Mouse (Mus musculus): Measurements from ENCODE around the gene Tmem30a. TPM values are rescaled to one million over a fixed set of nuclear protein-coding genes. Genes with fewer than 3 reads are reported as not detected.
A peak's percentile ranks its signal among the peaks of the same experiment; 100 is the strongest.

Tmem30a gene
- total and polyA plus RNA-seq, 3 experiments = 29.7 to 83.6 (median 42.1) TPM

GRCm38 (mm10) chr9:79796461-79797135 lies 3.3 kb upstream of the Tmem30a start:
- peaks cover 10% of the 10 kb centered on the region for H3K79me2 ChIP-seq (replicated peaks; ENCODE audit: control insufficient read depth, extremely low read depth, insufficient read depth, poor library complexity, severe bottlenecking)
- no peak for DNase-seq (ENCODE audit: extremely low read depth)
- dilution Hi-C loops (cut with MboI; ENCODE audit: extremely low pct_ligation_motif_present, extremely low pct_unique_long_range_greater_than_20kb, low sequenced_read_pairs) = no loop called here

GRCm38 (mm10) chr9:79795076-79795475 lies 1.8 kb upstream of the Tmem30a start:
- dilution Hi-C loops (cut with MboI; ENCODE audit: extremely low pct_ligation_motif_present, extremely low pct_unique_long_range_greater_than_20kb, low sequenced_read_pairs) = no loop called here
- Histone ChIP-seq H3K27me3 (replicated peaks) (no peaks in the 10 kb centered on the region), H3K4me3 (replicated peaks in 1 of 3; ENCODE audit: low read depth in 2 of 3, low read length in 2 of 3, poor library complexity in 1 of 3) (peak overlapping the region in 1 of 3 experiments; percentile 27), H3K9ac (ENCODE audit: insufficient read depth, low read depth) (no peak overlapping the region; the same call in 1 of the 2 replicates), H3K79me2 (replicated peaks; ENCODE audit: control insufficient read depth, extremely low read depth, insufficient read depth, poor library complexity, severe bottlenecking) (peaks cover 20% of the 10 kb centered on the region), H3K4me1 (ENCODE audit: control insufficient read depth in 1 of 2, insufficient read depth in 2 of 2) (peaks cover 0 to 27% of the 10 kb centered on the region in 2 experiments; a peak in 3 of 4 replicates), H3K36me3 (replicated peaks in 1 of 2; ENCODE audit: control insufficient read depth in 1 of 2, insufficient read depth in 1 of 2, low read length in 1 of 2) (no peaks in the 10 kb centered on the region), H3K4me2 (ENCODE audit: insufficient read depth, low read depth, poor library complexity, severe bottlenecking) (peak overlapping the region; percentile 38; the same call in 1 of the 2 replicates), H3K9me3 (replicated peaks; ENCODE audit: low read length) (no peaks in the 10 kb centered on the region), H3K27ac (ENCODE audit: insufficient read depth, low read depth) (no peak overlapping the region)
- TF ChIP-seq NELFE (IDR thresholded peaks at IDR 0.05; ENCODE audit: low read depth, low read length) (no peak), ELF1 (IDR thresholded peaks at IDR 0.05; ENCODE audit: low read depth, low read length) (peak; percentile 64)
- in situ Hi-C loops (cut with MboI; ENCODE audit: low pct_ligation_motif_present, low pct_unique_long_range_greater_than_20kb, low sequenced_read_pairs) = no loop called here
- no peak for DNase-seq (ENCODE audit: extremely low read depth)

More at GRCm38 (mm10) chr9:79796461-79797135, 3.3 kb upstream of the Tmem30a start:
- in situ Hi-C loops (cut with MboI; ENCODE audit: low pct_ligation_motif_present, low pct_unique_long_range_greater_than_20kb, low sequenced_read_pairs) = no loop called here
- Histone ChIP-seq H3K4me2 (ENCODE audit: insufficient read depth, low read depth, poor library complexity, severe bottlenecking) (no peak overlapping the region), H3K27me3 (replicated peaks) (no peaks in the 10 kb centered on the region), H3K9ac (ENCODE audit: insufficient read depth, low read depth) (no peak overlapping the region), H3K36me3 (replicated peaks in 1 of 2; ENCODE audit: control insufficient read depth in 1 of 2, insufficient read depth in 1 of 2, low read length in 1 of 2) (no peaks in the 10 kb centered on the region), H3K4me1 (ENCODE audit: control insufficient read depth in 1 of 2, insufficient read depth in 2 of 2) (peaks cover 0 to 12% of the 10 kb centered on the region in 2 experiments; a peak in 2 of 4 replicates), H3K9me3 (replicated peaks; ENCODE audit: low read length) (no peaks in the 10 kb centered on the region), H3K27ac (ENCODE audit: insufficient read depth, low read depth) (no peak overlapping the region), H3K4me3 (replicated peaks in 1 of 3; ENCODE audit: low read depth in 2 of 3, low read length in 2 of 3, poor library complexity in 1 of 3) (no peak overlapping the region)
- TF ChIP-seq RCOR1 (conservative IDR thresholded peaks at IDR 0.05; ENCODE audit: low read depth, low read length) = no peak

GRCm38 (mm10) chr9:79785794-79786085 lies 7.6 kb downstream of the Tmem30a start:
- Histone ChIP-seq H3K4me2 (ENCODE audit: insufficient read depth, low read depth, poor library complexity, severe bottlenecking) (no peak overlapping the region), H3K9ac (ENCODE audit: insufficient read depth, low read depth) (no peak overlapping the region), H3K4me3 (replicated peaks in 1 of 3; ENCODE audit: low read depth in 2 of 3, low read length in 2 of 3, poor library complexity in 1 of 3) (no peak overlapping the region), H3K36me3 (replicated peaks in 1 of 2; ENCODE audit: control insufficient read depth in 1 of 2, insufficient read depth in 1 of 2, low read length in 1 of 2) (peaks cover 0 to 6% of the 10 kb centered on the region in 2 experiments), H3K4me1 (ENCODE audit: control insufficient read depth in 1 of 2, insufficient read depth in 2 of 2) (peaks cover 0 to 37% of the 10 kb centered on the region in 2 experiments; a peak in 3 of 4 replicates), H3K79me2 (replicated peaks; ENCODE audit: control insufficient read depth, extremely low read depth, insufficient read depth, poor library complexity, severe bottlenecking) (peaks cover 32% of the 10 kb centered on the region), H3K27me3 (replicated peaks) (no peaks in the 10 kb centered on the region), H3K9me3 (replicated peaks; ENCODE audit: low read length) (no peaks in the 10 kb centered on the region), H3K27ac (ENCODE audit: insufficient read depth, low read depth) (no peak overlapping the region)
- DNase-seq (ENCODE audit: extremely low read depth) = no peak
- TF ChIP-seq GABPA (IDR thresholded peaks at IDR 0.05; ENCODE audit: insufficient replicate concordance, low read depth, low read length) (no peak), BHLHE40 (IDR thresholded peaks at IDR 0.05; ENCODE audit: low read depth, low read length) (no peak), NRF1 (IDR thresholded peaks at IDR 0.05; ENCODE audit: low read depth, low read length) (no peak), MEF2A (IDR thresholded peaks at IDR 0.05; ENCODE audit: borderline replicate concordance, low read depth, low read length) (no peak), ZNF384 (IDR thresholded peaks at IDR 0.05; ENCODE audit: low read depth, low read length) (no peak)
- in situ Hi-C loops (cut with MboI; ENCODE audit: low pct_ligation_motif_present, low pct_unique_long_range_greater_than_20kb, low sequenced_read_pairs) = no loop called here
- dilution Hi-C loops (cut with MboI; ENCODE audit: extremely low pct_ligation_motif_present, extremely low pct_unique_long_range_greater_than_20kb, low sequenced_read_pairs) = no loop called here

All from CH12.LX (cell line).